Mouse (Mus musculus) limb, embryonic 13.5 days (tissue): Measurements from ENCODE around the gene Ufsp1. TPM values are rescaled to one million over a fixed set of nuclear protein-coding genes. Genes with fewer than 3 reads are reported as not detected.
A peak's percentile ranks its signal among the peaks of the same experiment; 100 is the strongest.

Experiments used
- ATAC-seq: fragments of 200-750 bp; cut with Nextera tagmentation; 2 replicates; pipeline ENCODE4 v1.8.0; 2017; ENCODE audit warnings: low read depth, moderate number of reproducible peaks, moderate TSS enrichment; ENCODE audit not compliant: low FRiP score
- H3K27ac ChIP-seq: fragments of 300-500 bp; sonication (generic); 2 replicates; pipeline ENCODE4 v1.5.1; 2015; ENCODE audit warnings: inconsistent platforms, mild to moderate bottlenecking, moderate library complexity
- H3K27me3 ChIP-seq: fragments of 300-500 bp; sonication (generic); 2 replicates; pipeline ENCODE4 v1.6.1; 2015; ENCODE audit warnings: mild to moderate bottlenecking, inconsistent platforms
- H3K36me3 ChIP-seq: fragments of 300-500 bp; sonication (generic); 2 replicates; pipeline ENCODE4 v1.6.1; 2015; ENCODE audit warnings: inconsistent platforms, mild to moderate bottlenecking, moderate library complexity
- H3K4me1 ChIP-seq: fragments of 300-500 bp; sonication (generic); 2 replicates; pipeline ENCODE4 v1.6.1; 2015; ENCODE audit warnings: inconsistent platforms
- H3K4me2 ChIP-seq: fragments of 300-500 bp; sonication (generic); replicated peaks from 2 replicates; pipeline ENCODE4 v1.6.1; 2015; ENCODE audit warnings: inconsistent platforms, mild to moderate bottlenecking, moderate library complexity
- H3K4me3 ChIP-seq: fragments of 300-500 bp; sonication (generic); 2 replicates; pipeline ENCODE4 v1.5.1; 2015; ENCODE audit warnings: moderate library complexity, mild to moderate bottlenecking, inconsistent platforms
- H3K9ac ChIP-seq: fragments of 300-500 bp; sonication (generic); 2 replicates; pipeline ENCODE4 v1.6.1; 2015; ENCODE audit warnings: mild to moderate bottlenecking, inconsistent platforms
- H3K9me3 ChIP-seq: fragments of 300-500 bp; sonication (generic); 2 replicates; pipeline ENCODE4 v1.6.1; 2016; ENCODE audit warnings: inconsistent platforms
- WGBS: fragments of 180-500 bp; shearing (Covaris S2); methylation state at CpG from one replicate; pipeline ENCODE4 v1.1.7; 2015; 5-methylcytosine and 5-hydroxymethylcytosine counted together
- polyA plus RNA-seq: library from polyadenylated mRNA; unstranded; fragments of >200 nt; fragmentation: Nextera tagmentation; extraction: Ambion mirVana; gene quantifications from 2 replicates; pipeline ENCODE4 v1.2.1, GENCODE M21; 2015

Gene Ufsp1
- polyA plus RNA-seq, 1 experiment from 2014 or later = 8.4 TPM

- Histone ChIP-seq H3K9me3 (no peaks in the 10 kb centered on the region), H3K4me2 (peak overlapping the region; percentile 75), H3K9ac (peak overlapping the region; percentile 66), H3K4me3 (peak overlapping the region; percentile 47), H3K36me3 (no peaks in the 10 kb centered on the region), H3K27me3 (peaks cover 74% of the 10 kb centered on the region), H3K4me1 (peaks cover 20% of the 10 kb centered on the region), H3K27ac (no peak overlapping the region)
- WGBS = under 1% methylated on average over 57 of the region's 65 CpGs
- ATAC-seq = no peak
Observed at GRCm38 (mm10) chr5:137287953-137288743, 6.3 kb upstream of the Ufsp1 start.

GRCm38 (mm10) chr5:137288999-137289470, 5.4 kb upstream of the Ufsp1 start:
- 2% methylated on average over 25 of the region's 25 CpGs for WGBS
- H3K4me1 ChIP-seq = peaks cover 24% of the 10 kb centered on the region
- H3K36me3 ChIP-seq = no peaks in the 10 kb centered on the region
- ATAC-seq = no peak; the same call in 1 of the 2 replicates
- no peaks in the 10 kb centered on the region for H3K9me3 ChIP-seq
- H3K27ac ChIP-seq = no peak overlapping the region
- H3K27me3 ChIP-seq = peaks cover 76% of the 10 kb centered on the region
- peak overlapping the region; percentile 75 for H3K4me2 ChIP-seq
- peak overlapping the region; percentile 47 for H3K4me3 ChIP-seq
- H3K9ac ChIP-seq = peak overlapping the region; percentile 15; the same call in 1 of the 2 replicates

GRCm38 (mm10) chr5:137289591-137290365, 4.7 kb upstream of the Ufsp1 start:
- Histone ChIP-seq H3K27me3 (peaks cover 76% of the 10 kb centered on the region), H3K4me1 (peaks cover 26% of the 10 kb centered on the region), H3K4me2 (peak overlapping the region; percentile 75), H3K27ac (no peak overlapping the region), H3K4me3 (peak overlapping the region; percentile 47), H3K36me3 (0 out of 2 replicates have a peak, but pooled peaks cover under 1% of the 10 kb centered on the region), H3K9ac (peak overlapping the region; percentile 15), H3K9me3 (no peaks in the 10 kb centered on the region)
- ATAC-seq = no peak
- 54% methylated on average over 13 of the region's 13 CpGs for WGBS

- Histone ChIP-seq H3K36me3 (peaks cover 10% of the 10 kb centered on the region), H3K27ac (no peak overlapping the region), H3K4me1 (peaks cover 34% of the 10 kb centered on the region), H3K9me3 (no peaks in the 10 kb centered on the region), H3K4me3 (peak overlapping the region; percentile 47; the same call in 1 of the 2 replicates), H3K27me3 (peaks cover 70% of the 10 kb centered on the region), H3K9ac (no peak overlapping the region), H3K4me2 (no peak overlapping the region; the same call in 1 of the 2 replicates)
- no peak for ATAC-seq
- WGBS = 22% methylated on average over 15 of the region's 15 CpGs
Observed at GRCm38 (mm10) chr5:137290677-137291076, 3.8 kb upstream of the Ufsp1 start.

- Histone ChIP-seq H3K4me3 (no peak overlapping the region), H3K27me3 (peaks cover 65% of the 10 kb centered on the region), H3K4me2 (peak overlapping the region; percentile 14; the same call in 1 of the 2 replicates), H3K4me1 (peaks cover 34% of the 10 kb centered on the region), H3K9me3 (no peaks in the 10 kb centered on the region), H3K36me3 (peaks cover 18% of the 10 kb centered on the region), H3K9ac (no peak overlapping the region), H3K27ac (no peak overlapping the region)
- 76% methylated on average over 15 of the region's 15 CpGs for WGBS
- ATAC-seq = no peak
Observed at GRCm38 (mm10) chr5:137291381-137291926, 3.0 kb upstream of the Ufsp1 start.

GRCm38 (mm10) chr5:137293282-137293681, 1.1 kb upstream of the Ufsp1 start:
- peak overlapping the region; percentile 78 for H3K9ac ChIP-seq
- peak overlapping the region; percentile 61 for H3K4me3 ChIP-seq
- H3K27me3 ChIP-seq = peaks cover 49% of the 10 kb centered on the region
- H3K9me3 ChIP-seq = no peaks in the 10 kb centered on the region
- 1% methylated on average over 15 of the region's 15 CpGs for WGBS
- H3K36me3 ChIP-seq = peaks cover 36% of the 10 kb centered on the region
- peak overlapping the region; percentile 100 for H3K4me2 ChIP-seq
- H3K4me1 ChIP-seq = peaks cover 22% of the 10 kb centered on the region
- ATAC-seq = 0 out of 2 replicates have a peak, but pooled peaks have one; percentile 13
- H3K27ac ChIP-seq = no peak overlapping the region; the same call in 1 of the 2 replicates

GRCm38 (mm10) chr5:137294744-137295093, 290 bp downstream of the Ufsp1 start:
- Histone ChIP-seq H3K4me2 (peak overlapping the region; percentile 100), H3K4me3 (peak overlapping the region; percentile 61), H3K27me3 (peaks cover 36% of the 10 kb centered on the region), H3K36me3 (peaks cover 50% of the 10 kb centered on the region), H3K4me1 (peaks cover 18% of the 10 kb centered on the region), H3K9ac (peak overlapping the region; percentile 84), H3K9me3 (no peaks in the 10 kb centered on the region), H3K27ac (peak overlapping the region; percentile 85)
- 7% methylated on average over 18 of the region's 18 CpGs for WGBS
- ATAC-seq = peak; percentile 66

- Histone ChIP-seq H3K4me2 (peak overlapping the region; percentile 100), H3K27me3 (peaks cover 30% of the 10 kb centered on the region), H3K27ac (peak overlapping the region; percentile 85; the same call in 1 of the 2 replicates), H3K4me3 (peak overlapping the region; percentile 61), H3K36me3 (peaks cover 56% of the 10 kb centered on the region), H3K9ac (peak overlapping the region; percentile 84), H3K4me1 (peaks cover 18% of the 10 kb centered on the region), H3K9me3 (no peaks in the 10 kb centered on the region)
- no peak for ATAC-seq
- WGBS = 80% methylated on average over 9 of the region's 9 CpGs
Observed at GRCm38 (mm10) chr5:137295296-137295695, 867 bp downstream of the Ufsp1 start.

GRCm38 (mm10) chr5:137295712-137296111, 1.3 kb downstream of the Ufsp1 start:
- H3K9ac ChIP-seq = no peak overlapping the region
- no peaks in the 10 kb centered on the region for H3K9me3 ChIP-seq
- ATAC-seq = no peak
- H3K27ac ChIP-seq = no peak overlapping the region
- H3K36me3 ChIP-seq = peaks cover 60% of the 10 kb centered on the region
- WGBS = 89% methylated on average over 15 of the region's 15 CpGs
- peaks cover 26% of the 10 kb centered on the region for H3K27me3 ChIP-seq
- no peak overlapping the region for H3K4me3 ChIP-seq
- H3K4me1 ChIP-seq = peaks cover 18% of the 10 kb centered on the region
- H3K4me2 ChIP-seq = no peak overlapping the region

GRCm38 (mm10) chr5:137297126-137297525, 2.7 kb downstream of the Ufsp1 start:
- Histone ChIP-seq H3K27me3 (peaks cover 12% of the 10 kb centered on the region), H3K36me3 (peaks cover 74% of the 10 kb centered on the region), H3K27ac (no peak overlapping the region), H3K4me1 (peaks cover 18% of the 10 kb centered on the region), H3K4me3 (no peak overlapping the region), H3K4me2 (no peak overlapping the region), H3K9ac (no peak overlapping the region), H3K9me3 (no peaks in the 10 kb centered on the region)
- no peak for ATAC-seq
- WGBS = 89% methylated on average over 14 of the region's 14 CpGs

GRCm38 (mm10) chr5:137299240-137299639, 4.8 kb downstream of the Ufsp1 start:
- Histone ChIP-seq H3K4me1 (peaks cover 20% of the 10 kb centered on the region), H3K27me3 (no peaks in the 10 kb centered on the region), H3K4me3 (no peak overlapping the region), H3K9ac (no peak overlapping the region), H3K36me3 (peaks cover 95% of the 10 kb centered on the region), H3K9me3 (no peaks in the 10 kb centered on the region), H3K4me2 (no peak overlapping the region), H3K27ac (no peak overlapping the region)
- no peak for ATAC-seq
- 94% methylated on average over 7 of the region's 7 CpGs for WGBS
